ENCODE assay signal across 16 mouse cellular contexts in the genomic region with DNA sequence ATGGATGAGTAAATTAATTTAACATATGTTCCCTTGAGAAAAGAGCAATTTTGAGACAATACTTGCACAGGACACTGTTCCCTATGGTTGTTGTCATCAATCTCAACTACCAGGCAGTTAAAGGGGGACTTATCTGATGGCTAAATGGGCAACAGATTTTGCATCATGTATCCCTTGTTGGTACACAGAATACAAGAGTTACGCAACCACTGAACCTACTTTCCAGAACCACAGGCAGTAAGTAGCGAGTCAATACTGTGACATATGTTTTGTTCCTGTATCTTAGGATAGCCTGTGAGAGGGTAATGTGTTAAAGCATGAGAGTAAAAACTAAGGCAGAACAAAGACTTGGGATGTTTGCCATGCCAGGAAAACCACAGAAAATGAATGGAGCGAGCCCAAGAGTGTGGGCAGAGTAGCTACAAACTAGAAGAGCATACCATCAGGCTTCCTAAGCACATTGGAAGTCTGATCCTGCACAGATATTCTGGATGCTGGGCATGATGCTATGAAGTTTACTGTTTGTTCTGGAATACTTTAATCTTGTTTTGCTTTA.
"Had no signal": no experiment of that assay in that cellular context is flagged by ENCODE, and none has a peak within 500 bp of the region (broad histone marks: within the 10 kb centered on the region; RNA-seq: fewer than 3 reads in every experiment).

No protein-coding gene starts in this region.

- H3K27me3 ChIP-seq: liver, embryonic 13.5 days; midbrain, embryonic 12.5 days; midbrain, embryonic 15.5 days; neural tube, embryonic 13.5 days; stomach, embryonic 15.5 days had no signal

- H3K9me3 ChIP-seq: liver, embryonic 13.5 days; midbrain, embryonic 12.5 days; midbrain, embryonic 15.5 days; neural tube, embryonic 13.5 days; stomach, embryonic 15.5 days had no signal

- H3K4me1 ChIP-seq: liver, embryonic 13.5 days; midbrain, embryonic 12.5 days; midbrain, embryonic 15.5 days; neural tube, embryonic 13.5 days; stomach, embryonic 15.5 days had no signal

- H3K4me3 ChIP-seq: liver, embryonic 13.5 days; midbrain, embryonic 12.5 days; midbrain, embryonic 15.5 days; neural tube, embryonic 13.5 days; stomach, embryonic 15.5 days had no signal

- H3K36me3 ChIP-seq: liver, embryonic 13.5 days; midbrain, embryonic 12.5 days; midbrain, embryonic 15.5 days; neural tube, embryonic 13.5 days; stomach, embryonic 15.5 days had no signal

- H3K27ac ChIP-seq: liver, embryonic 13.5 days; macrophage; midbrain, embryonic 12.5 days; midbrain, embryonic 15.5 days; neural tube, embryonic 13.5 days; stomach, embryonic 15.5 days had no signal

- DNase-seq: kidney, adult 18-20 months; kidney, adult 9 months; kidney, postnatal 14 days; kidney, postnatal 4 days; liver, embryonic 13.5 days; lung, adult 2 months; right cerebral cortex, postnatal 14 days; spleen, adult 18-20 months; thymus, adult 2 months; thymus, postnatal 14 days; thymus, postnatal 4 days had no signal

- H3K9ac ChIP-seq: liver, embryonic 13.5 days; midbrain, embryonic 12.5 days; midbrain, embryonic 15.5 days; neural tube, embryonic 13.5 days; stomach, embryonic 15.5 days had no signal

- ATAC-seq: midbrain, embryonic 15.5 days had no signal

- H3K4me2 ChIP-seq: liver, embryonic 13.5 days; midbrain, embryonic 12.5 days; midbrain, embryonic 15.5 days; neural tube, embryonic 13.5 days; stomach, embryonic 15.5 days had no signal
